Mouse (Mus musculus) c-Kit-positive CD71-positive TER-119-negative erythroid progenitor cells, embryonic 14.5 days (primary cell): Measurements from ENCODE around the gene Agk.

Experiments
- DNase-seq: peaks from one replicate; pipeline ENCODE4 v3.0.0-alpha.2; 2013; ENCODE audit warnings: low read depth

Agk gene

DNA sequence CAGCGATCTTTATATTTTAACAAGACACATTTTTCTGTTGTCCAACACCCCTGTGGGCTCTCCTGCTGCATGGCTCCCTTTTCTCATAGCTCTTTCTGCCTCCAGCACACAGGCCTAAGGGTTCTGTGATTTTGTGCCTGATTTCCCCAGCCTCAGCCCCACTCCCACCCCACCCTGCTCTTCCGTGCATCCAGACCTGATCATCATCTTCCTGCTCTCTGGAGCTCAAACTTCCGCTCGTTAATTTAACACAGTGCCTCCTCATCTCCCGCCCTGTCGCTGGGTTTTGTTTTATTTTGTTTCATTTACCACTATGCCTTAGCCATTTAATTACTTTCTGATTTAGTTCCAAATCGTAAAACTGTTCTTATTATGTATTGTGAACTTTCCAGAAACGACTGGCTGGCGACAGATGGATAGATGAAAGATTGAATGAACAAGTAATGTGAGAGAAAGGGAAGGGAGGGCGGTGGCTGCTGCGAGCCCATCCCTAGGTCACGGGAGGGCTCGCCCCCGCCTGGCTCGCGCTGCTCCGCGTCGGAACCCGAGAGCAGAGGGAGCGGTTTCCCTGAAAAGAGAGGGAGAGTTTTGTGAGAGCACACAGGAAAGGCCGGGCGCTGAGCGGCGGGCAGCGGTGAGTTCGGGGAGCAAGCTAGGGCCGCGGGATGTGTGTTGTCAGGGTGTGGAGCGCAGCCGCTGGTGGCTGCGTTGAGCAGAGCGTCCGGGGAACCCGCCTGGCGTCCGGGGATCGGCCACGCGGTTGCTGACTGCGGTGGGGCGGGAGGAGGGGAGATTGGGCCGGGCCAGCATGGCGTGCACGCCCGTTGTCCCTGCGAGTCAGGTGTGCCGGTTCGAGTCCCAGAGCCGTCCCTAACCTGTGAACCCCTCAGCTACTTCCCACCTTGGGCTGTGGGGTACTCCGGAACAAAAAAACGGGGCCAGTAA lies at the start of gene Agk:
Gene Agk (plus strand): TSS at position 276 of the 945 bp plus-strand sequence.
- peak; percentile 77 for DNase-seq

DNA sequence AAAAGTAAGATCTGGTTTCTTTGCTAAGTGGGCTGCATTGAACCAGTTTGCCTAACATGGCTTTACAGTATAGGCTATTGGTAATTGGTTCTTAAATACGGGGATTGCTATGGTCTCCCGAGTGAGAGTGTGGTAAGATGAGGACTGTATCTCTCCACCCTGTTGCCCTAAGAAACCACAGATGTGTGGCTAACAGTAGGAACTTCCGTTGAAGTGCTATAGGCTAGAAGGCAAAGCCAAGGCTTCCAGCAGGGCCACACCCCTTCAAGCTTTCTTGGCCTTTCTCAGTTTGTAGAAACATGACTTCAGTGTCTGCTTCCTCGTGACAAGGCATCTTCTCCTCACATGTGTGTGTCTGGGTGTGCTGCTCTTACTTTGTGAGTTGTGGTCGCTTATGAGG lies 24.3 kb upstream of the Agk start:
- DNase-seq: no peak

DNA sequence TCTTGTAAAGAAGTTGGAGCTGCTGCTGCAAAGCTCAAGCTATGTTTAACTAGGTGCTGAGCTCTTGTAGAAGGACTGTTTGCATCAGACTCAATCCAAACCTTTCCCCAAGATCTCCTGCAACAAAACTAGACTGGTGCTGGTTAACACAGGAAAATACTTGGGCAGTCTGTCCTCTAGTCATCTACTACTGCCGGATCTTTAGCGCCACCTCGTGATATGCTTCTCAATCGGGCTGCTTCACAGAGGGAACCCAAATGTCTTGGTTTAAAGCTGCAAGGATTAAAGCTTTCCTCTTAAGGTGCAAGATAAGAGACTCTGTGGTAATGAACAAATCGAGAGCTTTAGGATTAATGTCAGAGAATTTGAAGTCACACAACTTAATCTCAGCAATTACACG lies 21.6 kb upstream of the Agk start:
- DNase-seq: no peak

DNA sequence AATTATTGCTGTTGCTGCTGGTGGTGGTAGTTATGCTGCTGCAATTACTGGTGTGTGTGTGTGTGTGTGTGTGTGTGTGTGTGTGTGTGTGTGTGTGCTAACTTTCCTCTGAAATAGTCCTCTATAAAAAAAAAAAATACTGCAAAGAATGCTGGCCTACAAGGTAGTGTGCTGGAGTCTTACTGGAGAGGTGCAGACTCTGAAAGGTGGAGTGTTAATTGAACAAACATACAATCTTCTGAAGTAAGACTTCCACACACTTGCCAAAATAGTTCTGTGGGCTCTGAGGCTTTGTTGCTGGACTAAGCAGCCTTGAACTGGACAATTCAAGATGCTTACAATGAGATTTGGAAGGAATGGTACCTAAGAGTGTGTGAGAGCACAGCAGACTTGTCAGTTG lies 20.0 kb upstream of the Agk start:
- DNase-seq: no peak

DNA sequence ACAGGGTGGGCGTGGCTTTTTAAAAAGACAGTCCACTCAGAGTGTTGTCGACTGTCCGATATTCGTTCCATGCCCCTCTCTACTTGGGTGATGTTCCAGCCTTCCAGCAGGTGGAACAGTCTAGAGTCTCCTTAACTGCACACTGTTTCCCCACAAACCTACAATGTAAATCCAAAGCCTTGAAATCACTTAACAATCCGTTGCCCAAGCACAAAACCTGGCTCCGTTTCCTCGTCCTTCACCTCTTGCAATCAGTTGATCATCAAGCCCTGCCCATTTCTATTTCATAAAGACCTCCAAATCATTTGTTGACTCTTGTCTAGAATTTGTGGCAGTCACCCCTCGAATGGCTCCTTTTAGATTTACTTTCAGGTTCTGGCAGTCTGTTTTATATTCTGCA lies 1.4 kb downstream of the Agk start:
- no peak for DNase-seq

- no peak for DNase-seq
These were observed 8.5 kb downstream of the Agk start for GRCm38 (mm10) chr6:40333497-40333896.

GRCm38 (mm10) chr6:40336735-40337731 lies 12.1 kb downstream of the Agk start:
- DNase-seq: no peak

DNA sequence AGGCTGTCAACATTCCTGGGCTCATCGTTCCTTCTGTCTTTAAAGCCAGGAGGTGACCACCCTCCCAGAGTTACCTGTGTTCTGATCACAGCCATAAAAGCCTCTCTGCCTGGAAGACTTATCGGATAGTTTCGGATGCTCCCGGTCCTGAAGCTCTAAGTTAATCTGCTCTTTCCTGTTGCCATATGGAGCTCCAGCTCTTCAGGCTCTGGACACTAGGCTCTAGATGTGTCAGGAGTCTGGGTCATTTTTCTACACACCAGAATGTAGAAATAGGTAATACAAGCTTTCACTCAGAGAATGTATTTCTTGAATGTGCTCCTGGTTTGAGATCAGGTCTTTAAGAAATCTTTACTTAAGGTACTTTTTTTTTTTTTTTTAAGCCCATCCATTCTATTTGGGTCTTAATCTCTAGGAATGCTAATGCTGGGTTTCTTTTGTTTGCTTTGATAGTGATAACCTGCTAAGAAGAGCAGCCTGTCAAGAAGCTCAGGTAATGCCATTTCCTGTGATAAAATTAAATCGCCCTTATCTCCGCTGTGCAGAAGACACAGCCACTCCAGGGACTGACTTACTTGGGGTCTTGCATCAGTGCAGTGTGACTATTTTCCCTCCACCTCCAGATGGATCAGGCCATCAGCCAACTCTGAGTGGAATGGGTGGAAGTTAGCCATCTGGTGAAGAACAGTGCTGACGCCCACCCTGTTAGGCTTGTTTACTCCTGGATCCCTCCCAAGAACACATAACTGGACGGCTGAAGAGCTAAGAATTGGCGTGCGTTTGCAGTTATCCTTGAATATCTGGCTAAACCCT lies 22.2 kb downstream of the Agk start:
- no peak for DNase-seq

- no peak for DNase-seq
These were observed 22.8 kb downstream of the Agk start for GRCm38 (mm10) chr6:40347772-40348111.

- DNase-seq: no peak
These were observed 25.1 kb downstream of the Agk start for GRCm38 (mm10) chr6:40350041-40350440.

DNA sequence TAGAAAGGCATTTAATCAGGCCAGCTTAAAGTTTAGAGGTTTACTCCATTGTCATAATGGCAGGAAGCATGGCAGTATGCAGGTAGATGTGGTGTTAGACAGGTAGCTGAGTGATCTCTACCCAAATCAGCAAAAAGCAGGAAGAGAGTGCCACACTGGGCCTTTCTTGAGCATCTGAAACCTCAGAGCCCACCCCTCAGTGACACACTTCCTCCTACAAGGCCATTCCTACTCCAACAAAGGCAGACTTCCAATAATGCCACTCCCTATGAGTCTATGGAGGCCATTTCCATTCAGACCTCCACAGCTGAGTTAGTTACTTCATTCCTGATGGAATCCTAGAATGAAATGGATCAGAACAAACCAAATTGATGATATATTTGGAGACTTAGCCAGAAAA lies 25.9 kb downstream of the Agk start:
- no peak for DNase-seq

DNA sequence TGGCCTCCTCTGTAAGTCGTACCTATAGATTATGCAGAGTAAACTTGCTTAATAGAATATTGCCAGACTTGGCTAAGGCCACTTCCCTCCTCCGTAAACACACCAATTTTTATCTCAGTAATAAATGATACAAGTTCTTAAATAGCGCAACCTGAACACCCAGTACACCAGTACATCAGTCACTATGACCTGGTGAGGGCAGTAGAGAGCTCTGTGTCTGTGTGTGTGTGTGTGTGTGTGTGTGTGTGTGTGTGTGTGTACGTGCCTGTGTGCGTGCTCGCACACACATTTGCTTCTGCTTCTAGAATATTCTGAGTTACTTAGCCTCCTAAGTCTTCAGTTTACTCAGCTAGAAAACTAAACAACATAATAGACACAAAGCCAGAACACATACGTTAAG lies 28.4 kb downstream of the Agk start:
- no peak for DNase-seq

GRCm38 (mm10) chr6:40371031-40371430 lies 46.1 kb downstream of the Agk start:
- DNase-seq: no peak

- no peak for DNase-seq
These were observed 55.2 kb downstream of the Agk start for GRCm38 (mm10) chr6:40380181-40380580.

GRCm38 (mm10) chr6:40381908-40382307 lies 56.9 kb downstream of the Agk start:
- DNase-seq: no peak

DNA sequence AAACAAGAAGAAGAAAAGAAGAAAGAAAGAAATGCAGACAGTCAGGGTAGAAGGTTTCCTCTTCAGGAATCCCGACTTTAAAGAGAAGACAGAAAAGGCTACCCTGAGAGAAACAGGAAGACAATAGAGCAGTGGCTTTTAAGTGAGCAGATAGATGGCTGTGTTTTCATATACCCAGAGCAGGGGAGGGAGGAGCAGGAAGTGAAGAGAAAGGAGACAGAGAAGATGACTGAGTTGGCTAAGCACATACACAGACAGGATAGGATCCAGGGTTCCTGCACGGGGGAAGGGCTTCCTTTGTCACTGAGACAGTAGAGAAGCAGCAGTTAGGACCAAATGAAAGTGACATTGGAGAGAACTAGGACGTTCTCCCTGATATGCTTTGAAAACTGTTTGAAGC lies 60.7 kb downstream of the Agk start:
- DNase-seq: no peak

- DNase-seq: no peak
These were observed 63.7 kb downstream of the Agk start for GRCm38 (mm10) chr6:40388660-40389059.

GRCm38 (mm10) chr6:40390975-40391374 lies 66.0 kb downstream of the Agk start:
- no peak for DNase-seq

DNA sequence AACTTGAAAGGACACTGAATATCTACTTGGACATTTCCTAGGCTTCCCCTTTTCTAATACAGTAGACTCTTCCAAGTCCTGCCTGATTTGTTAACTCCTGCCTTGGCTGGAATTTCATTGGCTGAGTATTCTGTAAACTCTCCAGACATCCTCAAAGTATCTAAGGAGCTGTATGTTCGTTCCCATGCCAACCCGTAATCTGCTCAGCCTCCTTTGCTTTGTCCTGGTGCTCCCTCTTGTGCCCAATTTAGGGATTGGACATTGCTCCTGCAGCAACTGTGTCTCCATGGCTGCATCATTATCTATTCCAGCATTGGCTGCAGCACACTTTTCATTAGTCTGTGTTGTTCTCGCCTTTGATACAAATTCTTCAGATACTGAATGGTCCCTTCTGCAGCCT lies 68.2 kb downstream of the Agk start:
- peak; percentile 43 for DNase-seq

DNA sequence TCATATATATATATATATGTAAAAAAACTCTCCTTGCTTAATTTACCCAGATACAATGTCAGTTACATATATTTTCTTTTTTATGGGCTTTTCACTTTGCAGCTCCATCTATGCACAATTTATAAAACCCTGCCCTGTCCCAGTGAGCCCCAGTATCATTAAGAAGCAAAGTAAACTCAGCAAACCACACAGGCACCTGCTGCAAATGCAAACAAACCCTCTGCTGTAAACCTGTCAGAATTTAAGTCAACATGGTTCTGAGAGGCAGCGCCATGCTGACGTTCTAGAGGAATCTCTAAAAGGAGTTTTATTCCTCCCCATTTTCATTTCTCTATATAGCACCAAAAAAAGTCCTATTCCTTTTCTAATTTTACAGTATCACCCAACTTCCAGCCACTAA lies 77.1 kb downstream of the Agk start:
- DNase-seq: no peak

- no peak for DNase-seq
These were observed 78.8 kb downstream of the Agk start for GRCm38 (mm10) chr6:40403640-40404285.
